26 mouse cellular contexts compared by ENCODE assay signal in the genomic region with DNA sequence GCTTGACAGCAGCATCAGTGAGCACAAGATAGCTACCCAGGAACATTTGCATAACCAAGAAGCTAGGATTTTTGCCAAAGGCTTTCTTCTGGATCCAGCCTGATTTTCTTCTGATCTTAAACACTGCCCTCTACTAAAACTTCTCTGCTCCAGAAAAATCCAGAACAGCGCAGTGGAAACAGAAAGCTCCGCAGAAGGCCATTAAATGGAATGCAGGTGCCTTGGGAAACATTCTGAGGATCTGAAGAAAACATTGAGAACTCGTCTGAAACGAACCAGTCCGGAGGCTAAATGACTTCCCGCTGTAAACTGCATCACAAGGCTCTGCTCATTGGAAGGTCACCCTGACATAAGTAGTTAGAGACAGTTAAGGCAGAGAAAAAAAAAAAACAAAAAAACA. TPM values are rescaled to one million over a fixed set of nuclear protein-coding genes. Genes with fewer than 3 reads are reported as not detected.
A peak's percentile ranks its signal among the peaks of the same experiment; 100 is the strongest.
DNase-seq lines count a peak whose midpoint lies in the region; ATAC-seq and TF ChIP-seq lines count a peak whose summit lies in the region.
"Had no signal": no experiment of that assay in that cellular context is flagged by ENCODE, and none has a peak within 500 bp of the region (broad histone marks: within the 10 kb centered on the region; RNA-seq: fewer than 3 reads in every experiment).

No protein-coding gene starts in this region.

- no peak for TF ChIP-seq EP300 in CH12.LX (IDR thresholded peaks at IDR 0.05; ENCODE audit: low read length)

- H3K9me3 ChIP-seq in kidney, postnatal 0 days (replicated peaks; ENCODE audit: low read length): no peaks in the 10 kb centered on the region
- no peaks in the 10 kb centered on the region for H3K9me3 ChIP-seq in kidney, embryonic 14.5 days (ENCODE audit: control insufficient read depth, low read length)
- no peaks in the 10 kb centered on the region for H3K9me3 ChIP-seq in CH12.LX (replicated peaks; ENCODE audit: low read length)
- H3K9me3 ChIP-seq: embryonic facial prominence, embryonic 10.5 days; embryonic facial prominence, embryonic 13.5 days; forebrain, embryonic 12.5 days; forebrain, embryonic 15.5 days; hindbrain, embryonic 10.5 days; hindbrain, embryonic 13.5 days had no signal

- ATAC-seq in kidney, postnatal 0 days (replicated peaks; ENCODE audit: low FRiP score, low read depth): no peak
- no peak for ATAC-seq in kidney, embryonic 14.5 days (ENCODE audit: low FRiP score, low TSS enrichment)
- ATAC-seq: activated CD4-positive, CD25-positive, alpha-beta regulatory T cell, adult 4 months; forebrain, embryonic 15.5 days; hindbrain, embryonic 16.5 days had no signal

- no peak overlapping the region for H3K9ac ChIP-seq in kidney, postnatal 0 days (ENCODE audit: low read depth, low read length)
- H3K9ac ChIP-seq in kidney, embryonic 14.5 days (ENCODE audit: low read depth, low read length): no peak overlapping the region
- no peak overlapping the region for H3K9ac ChIP-seq in CH12.LX (ENCODE audit: insufficient read depth, low read depth)
- H3K9ac ChIP-seq: embryonic facial prominence, embryonic 13.5 days; forebrain, embryonic 12.5 days; forebrain, embryonic 15.5 days; hindbrain, embryonic 13.5 days had no signal

- H3K4me1 ChIP-seq in kidney, postnatal 0 days (replicated peaks; ENCODE audit: insufficient read depth, low read length): no peaks in the 10 kb centered on the region
- no peaks in the 10 kb centered on the region for H3K4me1 ChIP-seq in kidney, embryonic 14.5 days (ENCODE audit: control insufficient read depth, insufficient read depth, low read length)
- H3K4me1 ChIP-seq in CH12.LX (ENCODE audit: control insufficient read depth in 1 of 2, insufficient read depth in 2 of 2): peaks cover 4 to 7% of the 10 kb centered on the region in 2 experiments; a peak in 2 of 4 replicates
- H3K4me1 ChIP-seq: embryonic facial prominence, embryonic 13.5 days; forebrain, embryonic 15.5 days; hindbrain, embryonic 13.5 days had no signal

- H3K27ac ChIP-seq in kidney, postnatal 0 days: 0 out of 2 replicates have a peak overlapping the region, but pooled peaks have one; percentile 19
- H3K27ac ChIP-seq in kidney, embryonic 14.5 days (ENCODE audit: low read depth, low read length): no peak overlapping the region
- no peak overlapping the region for H3K27ac ChIP-seq in CH12.LX (ENCODE audit: insufficient read depth, low read depth)
- H3K27ac ChIP-seq: embryonic facial prominence, embryonic 10.5 days; embryonic facial prominence, embryonic 13.5 days; forebrain, embryonic 12.5 days; forebrain, embryonic 15.5 days; hindbrain, embryonic 10.5 days; hindbrain, embryonic 13.5 days had no signal

- no peak overlapping the region for H3K4me3 ChIP-seq in kidney, postnatal 0 days (replicated peaks; ENCODE audit: low read depth, low read length)
- no peak overlapping the region for H3K4me3 ChIP-seq in kidney, embryonic 14.5 days (ENCODE audit: low read length)
- H3K4me3 ChIP-seq in CH12.LX (replicated peaks in 1 of 3; ENCODE audit: low read depth in 2 of 3, low read length in 2 of 3, poor library complexity in 1 of 3): no peak overlapping the region
- H3K4me3 ChIP-seq: embryonic facial prominence, embryonic 10.5 days; embryonic facial prominence, embryonic 13.5 days; erythroblast, embryonic 14.5 days; forebrain, embryonic 12.5 days; forebrain, embryonic 15.5 days; hindbrain, embryonic 10.5 days; hindbrain, embryonic 13.5 days had no signal

- dilution Hi-C loops in CH12.LX (cut with MboI; ENCODE audit: extremely low pct_ligation_motif_present, extremely low pct_unique_long_range_greater_than_20kb, low sequenced_read_pairs): no loop called here

- peak; percentile 62 for DNase-seq in kidney, adult 11 months
- DNase-seq in kidney, postnatal 4 days: no peak
- no peak for DNase-seq in kidney, postnatal 0 days (ENCODE audit: low spot score)
- no peak for DNase-seq in CH12.LX (ENCODE audit: extremely low read depth)
- DNase-seq in left cerebral cortex, adult 9 months (ENCODE audit: low spot score in 2 of 2): no peak
- DNase-seq: adrenal gland, adult 8-10 months; adrenal gland, postnatal 25 days; B cell, adult 2 months; cerebellum, adult 11-12 months; cerebellum, adult 8-10 months; cerebellum, postnatal 10 days; cerebellum, postnatal 36 days; embryo, embryonic 11 days; gastrocnemius, postnatal 14 days; heart, adult 11 months had no signal

- no peaks in the 10 kb centered on the region for H3K79me2 ChIP-seq in CH12.LX (replicated peaks; ENCODE audit: control insufficient read depth, extremely low read depth, insufficient read depth, poor library complexity, severe bottlenecking)

- 61% methylated on average over 6 of the region's 6 CpGs for WGBS in kidney, postnatal 0 days
- 73% methylated on average over 6 of the region's 6 CpGs for whole genome bisulfite sequencing in kidney, embryonic 14.5 days

- no peak for TF ChIP-seq RAD21 in CH12.LX (IDR thresholded peaks at IDR 0.05; ENCODE audit: low read depth, low read length)

- in situ Hi-C loops in CH12.LX (cut with MboI; ENCODE audit: low pct_ligation_motif_present, low pct_unique_long_range_greater_than_20kb, low sequenced_read_pairs): no loop called here

- no peak for TF ChIP-seq CTCF in kidney, postnatal 0 days (IDR thresholded peaks at IDR 0.05; ENCODE audit: low read depth)
- no peak for TF ChIP-seq CTCF in CH12.LX (conservative IDR thresholded peaks at IDR 0.05 in 1 of 2, IDR thresholded peaks at IDR 0.05 in 1 of 2; ENCODE audit: low read depth in 2 of 2, low read length in 2 of 2)

- no peak for TF ChIP-seq POLR2A in CH12.LX (IDR thresholded peaks at IDR 0.05; ENCODE audit: low read depth, low read length)

- H3K27me3 ChIP-seq in kidney, postnatal 0 days (ENCODE audit: insufficient read depth, low read length): no peaks in the 10 kb centered on the region
- H3K27me3 ChIP-seq in kidney, embryonic 14.5 days (ENCODE audit: control insufficient read depth, insufficient read depth, low read length): no peaks in the 10 kb centered on the region
- H3K27me3 ChIP-seq in CH12.LX (replicated peaks): no peaks in the 10 kb centered on the region
- H3K27me3 ChIP-seq: embryonic facial prominence, embryonic 13.5 days; forebrain, embryonic 12.5 days; forebrain, embryonic 15.5 days; hindbrain, embryonic 13.5 days had no signal

- H3K36me3 ChIP-seq in kidney, postnatal 0 days (ENCODE audit: insufficient read depth, low read length): no peaks in the 10 kb centered on the region
- H3K36me3 ChIP-seq in kidney, embryonic 14.5 days (ENCODE audit: control insufficient read depth, insufficient read depth, low read length): no peaks in the 10 kb centered on the region
- no peaks in the 10 kb centered on the region for H3K36me3 ChIP-seq in CH12.LX (replicated peaks in 1 of 2; ENCODE audit: control insufficient read depth in 1 of 2, insufficient read depth in 1 of 2, low read length in 1 of 2)
- H3K36me3 ChIP-seq: embryonic facial prominence, embryonic 10.5 days; embryonic facial prominence, embryonic 13.5 days; forebrain, embryonic 12.5 days; forebrain, embryonic 15.5 days; hindbrain, embryonic 10.5 days; hindbrain, embryonic 13.5 days had no signal

- H3K4me2 ChIP-seq in kidney, postnatal 0 days (ENCODE audit: low read length): no peak overlapping the region
- no peak overlapping the region for H3K4me2 ChIP-seq in kidney, embryonic 14.5 days (replicated peaks; ENCODE audit: low read depth, low read length)
- 0 out of 2 replicates have a peak overlapping the region, but pooled peaks have one; percentile 3 for H3K4me2 ChIP-seq in CH12.LX (ENCODE audit: insufficient read depth, low read depth, poor library complexity, severe bottlenecking)
- H3K4me2 ChIP-seq: embryonic facial prominence, embryonic 13.5 days; forebrain, embryonic 12.5 days; forebrain, embryonic 15.5 days; heart, embryonic 11.5 days; hindbrain, embryonic 13.5 days had no signal

TF ChIP-seq in CH12.LX, 34 proteins besides CTCF, POLR2A, EP300 and RAD21:
- TF ChIP-seq USF1 (IDR thresholded peaks at IDR 0.05; ENCODE audit: low read depth, low read length) (no peak), RCOR1 (conservative IDR thresholded peaks at IDR 0.05; ENCODE audit: low read depth, low read length) (no peak), MYC (IDR thresholded peaks at IDR 0.05; ENCODE audit: low read depth, low read length) (no peak), ZMIZ1 (IDR thresholded peaks at IDR 0.05; ENCODE audit: low read depth, low read length) (no peak), KAT2A (IDR thresholded peaks at IDR 0.05; ENCODE audit: insufficient replicate concordance, low read length) (no peak), UBTF (IDR thresholded peaks at IDR 0.05; ENCODE audit: low read depth, low read length) (no peak), HCFC1 (IDR thresholded peaks at IDR 0.05; ENCODE audit: low read depth, low read length) (no peak), MAZ (IDR thresholded peaks at IDR 0.05; ENCODE audit: low read depth, low read length) (no peak)

RNA-seq across cellular contexts. Expression of a gene that starts 23.1 kb away (rescaled TPM):
- polyA plus RNA-seq in kidney, postnatal 0 days (2015; fragmentation: Nextera tagmentation; extraction: Ambion mirVana): 22.7 and 24.3 TPM in 2 replicates
- polyA plus RNA-seq in kidney, embryonic 14.5 days (2014; fragmentation: Nextera tagmentation; extraction: Ambion mirVana): 8.1 and 9.6 TPM in 2 replicates
- total RNA-seq in CH12.LX (2012; rRNA removed) (10.7 and 18.2 TPM in 2 replicates), CH12.LX (2014; rRNA removed) (15.5 and 17.0 TPM in 2 replicates)
- polyA plus RNA-seq in CH12.LX (2012; ENCODE audit: insufficient read length, low read depth): 8.3 and 9.6 TPM in 2 replicates

RNA-seq across cellular contexts. Expression of a gene that starts 35.0 kb away (rescaled TPM):
- polyA plus RNA-seq in kidney, postnatal 0 days (2015; fragmentation: Nextera tagmentation; extraction: Ambion mirVana): 1,400 and 1,543 TPM in 2 replicates
- polyA plus RNA-seq in kidney, embryonic 14.5 days (2014; fragmentation: Nextera tagmentation; extraction: Ambion mirVana): 1,151 and 1,339 TPM in 2 replicates
- total RNA-seq in CH12.LX (2012; rRNA removed) (698 and 751 TPM in 2 replicates), CH12.LX (2014; rRNA removed) (1,876 and 2,057 TPM in 2 replicates)
- polyA plus RNA-seq in CH12.LX (2012; ENCODE audit: insufficient read length, low read depth): 1,607 and 1,716 TPM in 2 replicates

RNA-seq across cellular contexts. Expression of a gene that starts 55.6 kb away (rescaled TPM):
- 16.3 and 16.6 TPM in 2 replicates for polyA plus RNA-seq in kidney, postnatal 0 days (2015; fragmentation: Nextera tagmentation; extraction: Ambion mirVana)
- 12.0 and 24.9 TPM in 2 replicates for polyA plus RNA-seq in kidney, embryonic 14.5 days (2014; fragmentation: Nextera tagmentation; extraction: Ambion mirVana)
- total RNA-seq in CH12.LX (2012; rRNA removed): 15.3 and 16.3 TPM in 2 replicates
- total RNA-seq in CH12.LX (2014; rRNA removed): 21.0 and 21.4 TPM in 2 replicates
- polyA plus RNA-seq in CH12.LX (2012; ENCODE audit: insufficient read length, low read depth): 11.8 and 13.6 TPM in 2 replicates
